Mouse (Mus musculus) limb, embryonic 13.5 days (tissue): ENCODE data around the gene Polr2e. TPM values are rescaled to one million over a fixed set of nuclear protein-coding genes. Genes with fewer than 3 reads are reported as not detected.

Experiments
- ATAC-seq: fragments of 200-750 bp; cut with Nextera tagmentation; 2 replicates; pipeline ENCODE4 v1.8.0; 2017; ENCODE audit warnings: low read depth, moderate number of reproducible peaks, moderate TSS enrichment; ENCODE audit not compliant: low FRiP score
- H3K27ac ChIP-seq: fragments of 300-500 bp; sonication (generic); 2 replicates; pipeline ENCODE4 v1.5.1; 2015; ENCODE audit warnings: inconsistent platforms, mild to moderate bottlenecking, moderate library complexity
- H3K27me3 ChIP-seq: fragments of 300-500 bp; sonication (generic); 2 replicates; pipeline ENCODE4 v1.6.1; 2015; ENCODE audit warnings: mild to moderate bottlenecking, inconsistent platforms
- H3K36me3 ChIP-seq: fragments of 300-500 bp; sonication (generic); 2 replicates; pipeline ENCODE4 v1.6.1; 2015; ENCODE audit warnings: inconsistent platforms, mild to moderate bottlenecking, moderate library complexity
- H3K4me1 ChIP-seq: fragments of 300-500 bp; sonication (generic); 2 replicates; pipeline ENCODE4 v1.6.1; 2015; ENCODE audit warnings: inconsistent platforms
- H3K4me2 ChIP-seq: fragments of 300-500 bp; sonication (generic); replicated peaks from 2 replicates; pipeline ENCODE4 v1.6.1; 2015; ENCODE audit warnings: inconsistent platforms, mild to moderate bottlenecking, moderate library complexity
- H3K4me3 ChIP-seq: fragments of 300-500 bp; sonication (generic); 2 replicates; pipeline ENCODE4 v1.5.1; 2015; ENCODE audit warnings: moderate library complexity, mild to moderate bottlenecking, inconsistent platforms
- H3K9ac ChIP-seq: fragments of 300-500 bp; sonication (generic); 2 replicates; pipeline ENCODE4 v1.6.1; 2015; ENCODE audit warnings: mild to moderate bottlenecking, inconsistent platforms
- H3K9me3 ChIP-seq: fragments of 300-500 bp; sonication (generic); 2 replicates; pipeline ENCODE4 v1.6.1; 2016; ENCODE audit warnings: inconsistent platforms
- WGBS: fragments of 180-500 bp; shearing (Covaris S2); methylation state at CpG from one replicate; pipeline ENCODE4 v1.1.7; 2015; 5-methylcytosine and 5-hydroxymethylcytosine counted together
- polyA plus RNA-seq: library from polyadenylated mRNA; unstranded; fragments of >200 nt; fragmentation: Nextera tagmentation; extraction: Ambion mirVana; gene quantifications from 2 replicates; pipeline ENCODE4 v1.2.1, GENCODE M21; 2015

The Polr2e gene
- polyA plus RNA-seq: 244 and 254 TPM in 2 replicates

DNA sequence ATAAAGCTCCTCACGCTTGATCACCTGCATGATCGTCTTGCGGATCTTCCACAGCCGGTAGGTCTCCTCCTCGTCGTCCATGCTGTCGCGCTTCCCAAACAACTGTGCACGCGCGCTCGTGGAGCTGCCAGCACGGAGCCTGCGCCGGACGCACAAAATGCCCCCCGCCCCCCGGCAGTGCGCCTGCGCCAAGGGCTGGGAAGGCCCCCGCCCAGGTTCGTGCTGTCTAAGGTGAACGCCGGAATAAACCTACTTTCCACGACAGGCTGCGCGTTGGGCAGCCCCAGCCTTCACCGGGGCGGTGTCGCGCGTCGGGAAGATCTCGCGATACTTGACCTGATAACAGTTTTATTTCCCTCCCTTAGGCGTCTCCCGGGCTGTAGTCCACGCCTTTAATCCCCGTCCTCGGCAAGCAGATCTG is at the start of gene Polr2e:
TSS of gene Polr2e (minus strand) at position 237 of the 421 bp plus-strand sequence.
- under 1% methylated on average over 40 of the region's 40 CpGs for WGBS
- H3K27ac ChIP-seq: peak within 1 kb of the TSS; percentile 63; the same call in 1 of the 2 replicates

DNA sequence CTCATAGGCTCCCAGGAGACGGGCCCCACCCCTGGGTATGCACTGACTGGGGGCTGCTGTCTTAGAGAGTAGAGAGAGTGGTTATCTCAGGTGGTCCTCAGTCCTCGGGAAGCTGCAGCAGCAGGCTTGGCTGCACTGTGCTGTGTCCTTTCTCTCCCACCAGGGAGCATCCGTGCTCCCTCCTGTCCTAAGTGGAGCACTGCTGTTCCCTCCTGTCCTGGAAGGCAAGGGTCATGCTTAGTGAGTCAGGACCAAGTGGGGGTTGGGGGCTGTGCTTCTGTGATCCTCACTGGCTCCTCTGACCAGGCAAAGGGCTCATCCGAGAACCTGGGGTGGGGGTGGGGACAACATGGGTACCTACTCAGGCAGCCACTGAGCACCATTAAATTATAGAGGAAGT is 49.6 kb upstream of the Polr2e start:
- Histone ChIP-seq H3K4me2 (no peak overlapping the region), H3K27ac (no peak overlapping the region), H3K4me1 (no peaks in the 10 kb centered on the region), H3K9me3 (no peaks in the 10 kb centered on the region), H3K27me3 (no peaks in the 10 kb centered on the region), H3K36me3 (peaks cover 23% of the 10 kb centered on the region), H3K9ac (no peak overlapping the region), H3K4me3 (no peak overlapping the region)
- WGBS: 46% methylated on average over 4 of the region's 4 CpGs
- ATAC-seq: no peak

More for the DNA sequence above, at the start of gene Polr2e:
- H3K4me3 ChIP-seq: peak within 1 kb of the TSS; percentile 91
- no peaks in the 10 kb centered on the region for H3K27me3 ChIP-seq
- H3K4me2 ChIP-seq: peak within 1 kb of the TSS; percentile 87
- no peaks in the 10 kb centered on the region for H3K9me3 ChIP-seq
- peak; percentile 98 for ATAC-seq
- peaks cover 13% of the 10 kb centered on the region for H3K4me1 ChIP-seq
- peaks cover 39% of the 10 kb centered on the region for H3K36me3 ChIP-seq
- peak within 1 kb of the TSS; percentile 93 for H3K9ac ChIP-seq

DNA sequence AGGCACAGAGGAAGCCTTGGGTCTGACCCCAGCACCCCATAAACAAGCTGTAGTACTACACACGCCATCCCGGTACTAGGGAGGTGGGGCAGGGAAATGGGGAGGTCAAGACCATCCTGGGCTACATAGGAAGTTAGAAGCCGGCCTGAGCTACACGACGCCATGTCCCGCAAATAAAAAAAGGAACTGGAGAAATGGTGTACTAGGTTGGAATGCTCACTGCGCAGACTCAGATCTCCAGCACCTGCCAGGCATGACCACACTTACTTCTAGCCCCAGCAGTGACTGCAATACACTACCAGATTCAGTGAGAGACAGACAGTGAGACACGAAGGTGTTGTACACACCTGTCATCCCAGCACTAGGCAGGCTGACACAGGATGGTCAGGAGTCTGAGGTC is 47.9 kb upstream of the Polr2e start:
- no peak overlapping the region for H3K9ac ChIP-seq
- 86% methylated on average over 8 of the region's 8 CpGs for WGBS

DNA sequence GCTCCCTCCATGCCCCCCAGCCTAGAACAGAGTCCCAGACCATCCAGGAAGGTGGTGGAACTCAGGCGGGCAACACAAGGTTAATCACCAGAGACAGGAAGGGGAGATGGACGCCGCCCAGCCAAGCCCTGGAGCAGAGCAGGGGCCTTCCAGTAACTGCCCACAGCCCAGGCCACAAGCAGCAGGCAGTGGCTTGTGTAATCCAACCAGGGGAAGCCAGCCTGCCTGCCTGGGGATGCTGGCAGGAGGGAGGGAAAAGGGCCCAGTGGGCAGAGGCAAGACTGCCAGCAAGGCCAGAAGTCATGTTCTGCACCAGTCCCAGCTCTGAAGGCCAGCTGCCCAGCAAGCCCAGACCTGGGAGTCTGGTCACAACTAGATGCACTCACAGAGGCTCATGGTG is 47.3 kb upstream of the Polr2e start:
- no peak overlapping the region for H3K4me2 ChIP-seq
- no peak overlapping the region for H3K27ac ChIP-seq
- no peak for ATAC-seq
- peak overlapping the region; percentile 39; the same call in 1 of the 2 replicates for H3K9ac ChIP-seq
- no peaks in the 10 kb centered on the region for H3K9me3 ChIP-seq
- no peaks in the 10 kb centered on the region for H3K27me3 ChIP-seq
- H3K4me1 ChIP-seq: no peaks in the 10 kb centered on the region
- H3K36me3 ChIP-seq: peaks cover 43% of the 10 kb centered on the region
- WGBS: 75% methylated on average over 3 of the region's 3 CpGs
- no peak overlapping the region for H3K4me3 ChIP-seq

More for the DNA sequence above, 47.9 kb upstream of the Polr2e start:
- Histone ChIP-seq H3K9me3 (no peaks in the 10 kb centered on the region), H3K4me3 (no peak overlapping the region), H3K27me3 (no peaks in the 10 kb centered on the region), H3K4me1 (no peaks in the 10 kb centered on the region), H3K4me2 (no peak overlapping the region), H3K36me3 (peaks cover 37% of the 10 kb centered on the region), H3K27ac (no peak overlapping the region)
- ATAC-seq: no peak

DNA sequence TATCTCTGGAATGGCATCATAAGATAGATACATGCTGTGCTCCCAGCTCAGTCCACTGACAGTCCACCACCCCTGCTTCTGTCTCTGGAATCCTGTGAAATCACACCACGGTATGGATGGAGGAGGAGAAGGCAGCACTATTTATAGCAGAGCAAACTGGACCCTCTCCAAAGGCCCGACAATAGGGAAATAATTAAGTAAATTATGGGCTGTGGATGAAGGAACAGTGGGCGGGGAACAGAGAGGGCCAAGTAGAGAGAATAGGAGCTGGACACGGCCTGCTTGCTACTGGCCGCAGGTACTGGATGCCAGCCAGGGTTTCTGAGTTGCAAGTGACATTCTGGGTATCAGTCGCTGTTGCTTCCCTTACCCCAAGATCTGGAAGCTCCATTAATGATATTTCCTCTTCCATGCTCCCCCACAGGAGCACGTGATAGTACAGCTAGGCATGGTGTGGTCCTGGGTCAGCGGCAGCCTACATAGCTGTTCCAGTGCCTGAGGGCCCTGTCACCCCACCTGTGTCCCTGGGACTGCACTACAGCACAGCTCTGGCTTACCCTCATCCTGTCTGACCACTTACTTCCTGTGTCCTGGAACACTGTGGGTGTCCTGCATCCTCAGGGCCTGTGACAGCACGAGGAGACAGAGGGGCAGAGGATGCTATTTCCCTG is 45.4 kb upstream of the Polr2e start:
- H3K36me3 ChIP-seq: peaks cover 62% of the 10 kb centered on the region
- H3K9me3 ChIP-seq: no peaks in the 10 kb centered on the region
- no peak overlapping the region for H3K4me3 ChIP-seq
- H3K27ac ChIP-seq: no peak overlapping the region
- ATAC-seq: no peak
- peak overlapping the region; percentile 35; the same call in 1 of the 2 replicates for H3K9ac ChIP-seq
- H3K4me2 ChIP-seq: no peak overlapping the region
- H3K4me1 ChIP-seq: no peaks in the 10 kb centered on the region
- 70% methylated on average over 9 of the region's 9 CpGs for WGBS
- no peaks in the 10 kb centered on the region for H3K27me3 ChIP-seq

DNA sequence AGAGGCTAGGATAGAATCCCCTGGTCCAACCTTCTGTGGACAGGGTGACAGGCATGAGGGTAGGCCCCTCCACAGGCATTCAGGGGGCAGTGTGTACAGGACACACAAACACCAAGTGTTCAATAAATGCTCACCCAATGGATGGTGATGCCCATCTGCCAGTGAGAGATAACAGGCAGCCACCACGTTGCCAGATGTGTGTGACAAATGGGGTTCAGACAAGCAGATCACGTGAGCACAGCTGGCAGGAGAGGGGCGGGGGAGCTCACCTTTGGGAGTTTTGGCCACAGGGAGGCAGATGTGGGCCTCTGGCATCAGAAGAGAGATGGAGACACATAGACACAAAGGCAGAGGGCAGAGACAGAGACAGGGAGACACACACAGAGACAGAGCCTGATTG is 41.5 kb upstream of the Polr2e start:
- Histone ChIP-seq H3K4me1 (no peaks in the 10 kb centered on the region), H3K4me3 (no peak overlapping the region), H3K27me3 (no peaks in the 10 kb centered on the region), H3K27ac (no peak overlapping the region), H3K36me3 (peaks cover 76% of the 10 kb centered on the region), H3K9ac (no peak overlapping the region), H3K9me3 (no peaks in the 10 kb centered on the region), H3K4me2 (no peak overlapping the region)
- no peak for ATAC-seq
- WGBS: 76% methylated on average over 3 of the region's 3 CpGs

DNA sequence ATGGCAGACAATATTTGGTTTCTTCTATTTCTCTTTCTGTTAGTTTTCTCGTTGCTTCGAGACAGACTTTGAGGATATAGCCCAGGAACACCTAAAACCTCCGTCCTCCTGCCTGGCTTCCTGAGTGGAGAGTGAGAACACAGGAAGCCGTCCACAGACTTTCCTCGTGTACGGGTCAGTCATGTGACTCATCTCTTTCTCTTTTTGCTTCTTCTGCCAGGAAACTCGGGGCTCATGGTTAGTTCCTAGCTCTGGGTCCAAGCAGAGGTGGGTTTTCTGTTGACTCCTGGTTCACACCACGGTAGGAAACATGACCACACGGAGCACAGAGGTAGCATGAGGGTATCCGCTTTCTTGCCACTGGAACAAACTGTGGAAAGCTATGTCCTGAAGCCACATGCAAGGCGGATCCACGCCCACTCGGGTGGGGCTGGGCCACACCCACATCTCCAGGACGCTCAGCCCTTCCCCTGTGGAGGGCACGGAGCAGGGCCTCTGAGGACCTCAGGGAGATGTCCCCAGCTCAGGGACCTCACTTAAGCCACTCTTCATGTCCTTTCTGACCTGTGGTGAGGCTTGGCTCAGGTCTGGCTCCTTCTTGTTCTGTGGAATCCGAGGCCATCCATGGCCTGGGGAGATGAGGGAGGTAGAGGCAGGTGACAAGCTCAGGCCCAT is 40.9 kb upstream of the Polr2e start:
- Histone ChIP-seq H3K4me2 (no peak overlapping the region), H3K4me3 (no peak overlapping the region), H3K9me3 (no peaks in the 10 kb centered on the region), H3K36me3 (peaks cover 74% of the 10 kb centered on the region), H3K4me1 (peaks cover 5% of the 10 kb centered on the region), H3K27ac (no peak overlapping the region), H3K9ac (peak overlapping the region; percentile 35; the same call in 1 of the 2 replicates), H3K27me3 (no peaks in the 10 kb centered on the region)
- no peak for ATAC-seq
- WGBS: 78% methylated on average over 16 of the region's 16 CpGs

DNA sequence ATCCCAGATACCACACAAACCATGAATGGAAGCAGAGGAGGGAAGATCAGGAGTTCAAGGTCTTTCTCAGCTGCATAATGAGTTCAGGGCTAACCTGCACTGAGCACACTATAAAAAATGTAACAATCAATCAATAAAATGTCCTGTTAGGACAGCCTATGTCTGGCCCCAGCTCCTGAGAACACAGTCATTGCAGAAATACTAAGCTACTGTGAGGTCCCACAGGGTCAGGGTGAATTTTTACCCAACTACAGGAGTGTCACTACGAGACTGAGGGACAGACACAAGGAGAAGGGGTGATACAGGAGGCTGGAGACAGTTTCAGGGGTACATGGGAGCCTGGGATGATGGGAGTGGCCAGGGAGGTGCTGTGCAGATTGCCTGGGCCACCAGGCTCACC is 38.8 kb upstream of the Polr2e start:
- H3K4me1 ChIP-seq: peaks cover 16% of the 10 kb centered on the region
- ATAC-seq: no peak
- H3K36me3 ChIP-seq: peaks cover 52% of the 10 kb centered on the region
- H3K4me2 ChIP-seq: no peak overlapping the region
- H3K9me3 ChIP-seq: no peaks in the 10 kb centered on the region
- H3K27ac ChIP-seq: no peak overlapping the region
- 89% methylated on average over 1 of the region's 1 CpGs for WGBS
- no peaks in the 10 kb centered on the region for H3K27me3 ChIP-seq
- H3K4me3 ChIP-seq: no peak overlapping the region
- no peak overlapping the region for H3K9ac ChIP-seq

DNA sequence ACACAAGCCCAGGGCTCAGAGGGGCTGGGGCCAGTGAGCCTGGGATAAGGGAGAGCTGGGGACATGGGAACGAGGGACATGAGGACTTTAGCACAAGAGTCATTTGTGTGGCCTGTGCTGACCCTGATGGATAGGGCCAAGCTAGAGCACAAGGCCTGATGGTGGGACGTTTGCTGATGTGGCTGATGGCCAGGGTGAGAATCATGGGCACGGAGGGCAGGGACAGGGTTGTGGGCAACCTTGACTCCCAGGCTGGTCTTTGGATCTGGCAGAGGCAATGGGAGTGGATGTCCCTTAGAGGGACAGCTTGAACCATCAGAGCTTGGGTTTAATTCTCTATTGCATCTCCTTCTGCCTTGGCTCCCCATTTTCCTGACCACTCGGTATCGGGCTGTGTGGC is 37.7 kb upstream of the Polr2e start:
- Histone ChIP-seq H3K4me2 (no peak overlapping the region), H3K4me1 (peaks cover 16% of the 10 kb centered on the region), H3K4me3 (no peak overlapping the region), H3K9ac (no peak overlapping the region), H3K9me3 (no peaks in the 10 kb centered on the region), H3K36me3 (peaks cover 42% of the 10 kb centered on the region), H3K27ac (no peak overlapping the region), H3K27me3 (no peaks in the 10 kb centered on the region)
- ATAC-seq: no peak
- WGBS: 87% methylated on average over 5 of the region's 5 CpGs

DNA sequence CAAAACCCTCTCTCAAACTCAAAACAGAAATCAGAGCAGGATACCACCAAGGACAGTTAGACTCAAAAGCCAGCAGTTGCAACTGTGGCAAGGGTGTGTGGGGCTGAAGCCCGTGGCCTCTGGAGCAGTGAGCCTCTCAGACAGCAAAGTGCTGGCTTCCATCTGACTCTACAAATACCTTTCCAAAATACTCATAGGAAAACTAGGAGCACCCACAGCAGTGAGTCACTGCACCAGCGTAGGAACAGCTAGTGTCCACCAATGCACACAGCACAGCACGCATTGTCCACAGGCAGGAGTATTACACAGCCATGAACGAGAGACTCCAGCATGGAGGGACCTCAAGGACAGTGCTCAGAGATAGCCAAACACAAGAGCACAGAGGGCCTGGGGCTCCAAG is 36.8 kb upstream of the Polr2e start:
- peak overlapping the region; percentile 8; the same call in 1 of the 2 replicates for H3K9ac ChIP-seq
- 93% methylated on average over 4 of the region's 4 CpGs for WGBS
- H3K4me1 ChIP-seq: peaks cover 25% of the 10 kb centered on the region

DNA sequence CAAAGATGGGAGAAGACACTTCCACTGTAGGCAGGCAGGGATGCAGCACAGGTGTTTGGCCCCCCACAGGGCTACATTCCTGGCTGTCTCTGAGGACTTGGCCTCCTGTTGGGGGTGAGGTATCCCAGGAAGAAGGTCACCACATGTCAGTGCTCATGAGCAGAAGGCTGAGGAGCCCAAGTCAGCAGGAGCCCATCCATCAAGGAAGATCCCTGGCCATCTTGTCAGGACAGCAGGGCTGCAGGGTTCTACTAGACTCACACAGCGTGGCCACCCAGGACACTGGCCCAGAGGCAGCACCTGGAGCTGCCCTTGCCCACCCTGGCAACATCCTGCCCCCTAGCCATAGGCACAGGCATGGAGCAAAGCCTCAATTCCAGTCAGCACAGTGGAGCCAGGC is 36.3 kb upstream of the Polr2e start:
- H3K4me3 ChIP-seq: no peak overlapping the region
- no peaks in the 10 kb centered on the region for H3K9me3 ChIP-seq
- no peak for ATAC-seq
- H3K9ac ChIP-seq: peak overlapping the region; percentile 8; the same call in 1 of the 2 replicates
- peaks cover 30% of the 10 kb centered on the region for H3K4me1 ChIP-seq
- H3K4me2 ChIP-seq: no peak overlapping the region
- 55% methylated on average over 1 of the region's 1 CpGs for WGBS
- no peaks in the 10 kb centered on the region for H3K27me3 ChIP-seq
- H3K36me3 ChIP-seq: peaks cover 32% of the 10 kb centered on the region
- H3K27ac ChIP-seq: no peak overlapping the region

More for the DNA sequence above, 36.8 kb upstream of the Polr2e start:
- H3K36me3 ChIP-seq: peaks cover 36% of the 10 kb centered on the region
- H3K27ac ChIP-seq: no peak overlapping the region
- H3K4me3 ChIP-seq: no peak overlapping the region
- no peaks in the 10 kb centered on the region for H3K27me3 ChIP-seq
- H3K9me3 ChIP-seq: no peaks in the 10 kb centered on the region
- ATAC-seq: no peak
- no peak overlapping the region for H3K4me2 ChIP-seq

DNA sequence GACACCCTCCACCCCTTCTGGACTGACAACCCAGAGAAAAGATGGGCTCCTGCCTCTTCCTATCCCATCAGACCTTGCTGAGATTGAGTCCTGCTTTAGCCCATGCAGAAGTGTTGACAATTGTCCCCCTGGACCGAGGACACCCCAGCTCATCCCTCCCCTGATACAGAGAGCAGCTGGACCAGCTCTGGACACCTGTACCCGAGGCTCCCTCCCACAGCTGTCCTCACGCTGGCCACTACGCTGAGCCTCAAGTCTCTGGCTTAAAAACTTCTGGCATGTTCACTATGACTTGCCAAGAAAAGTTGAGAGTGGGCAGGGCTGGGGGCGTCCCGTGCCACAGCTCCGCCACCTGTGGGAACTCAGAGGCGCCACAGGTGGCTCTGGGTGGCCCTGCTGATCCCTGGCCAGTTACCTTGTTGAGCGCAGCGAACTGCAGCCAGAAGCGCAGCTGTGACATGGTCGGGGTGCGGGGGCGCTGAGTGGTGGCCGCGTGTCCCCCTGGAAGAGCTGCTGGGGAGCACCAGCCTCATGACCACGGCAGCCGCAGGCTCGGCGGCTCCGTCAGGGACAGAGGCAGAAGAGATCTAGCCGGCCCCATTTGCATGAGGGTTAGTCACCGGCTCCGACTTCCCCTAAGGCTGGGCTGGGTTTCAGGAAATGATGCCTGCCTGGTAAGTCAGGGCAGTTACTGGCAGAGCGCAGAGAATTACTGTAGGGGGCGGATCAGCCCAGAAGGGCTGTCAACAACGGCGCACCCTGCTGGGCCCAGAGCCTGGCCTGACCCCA is 35.4 kb upstream of the Polr2e start:
- H3K4me1 ChIP-seq: peaks cover 32% of the 10 kb centered on the region
- peak overlapping the region; percentile 48 for H3K4me2 ChIP-seq
- 10% methylated on average over 28 of the region's 28 CpGs for WGBS
- H3K9me3 ChIP-seq: no peaks in the 10 kb centered on the region
- H3K27me3 ChIP-seq: no peaks in the 10 kb centered on the region
- peak overlapping the region; percentile 21 for H3K4me3 ChIP-seq
- H3K27ac ChIP-seq: no peak overlapping the region; the same call in 1 of the 2 replicates
- ATAC-seq: no peak
- peaks cover 22% of the 10 kb centered on the region for H3K36me3 ChIP-seq
- H3K9ac ChIP-seq: peak overlapping the region; percentile 46; the same call in 1 of the 2 replicates
